Mouse (Mus musculus) layer of hippocampus, adult 9-10 months (tissue): ENCODE data around the gene Glod4.
A peak's percentile ranks its signal among the peaks of the same experiment; 100 is the strongest.

Experiments
- DNase-seq: peaks from one replicate; pipeline ENCODE4 v3.0.0; 2022; ENCODE audit warnings: low spot score

The Glod4 gene

GRCm38 (mm10) chr11:76146187-76147010 is 97.1 kb downstream of the Glod4 start:
- no peak for DNase-seq

- DNase-seq: no peak
These were observed 98.4 kb downstream of the Glod4 start for GRCm38 (mm10) chr11:76145169-76145568.

GRCm38 (mm10) chr11:76144386-76144785 is 99.1 kb downstream of the Glod4 start:
- no peak for DNase-seq

GRCm38 (mm10) chr11:76137996-76138395 is 105.5 kb downstream of the Glod4 start:
- DNase-seq: no peak

GRCm38 (mm10) chr11:76135641-76136437 is 107.7 kb downstream of the Glod4 start:
- no peak for DNase-seq

- no peak for DNase-seq
These were observed 112.7 kb downstream of the Glod4 start for GRCm38 (mm10) chr11:76130859-76131258.

- no peak for DNase-seq
These were observed 118.1 kb downstream of the Glod4 start for GRCm38 (mm10) chr11:76125386-76125785.

DNA sequence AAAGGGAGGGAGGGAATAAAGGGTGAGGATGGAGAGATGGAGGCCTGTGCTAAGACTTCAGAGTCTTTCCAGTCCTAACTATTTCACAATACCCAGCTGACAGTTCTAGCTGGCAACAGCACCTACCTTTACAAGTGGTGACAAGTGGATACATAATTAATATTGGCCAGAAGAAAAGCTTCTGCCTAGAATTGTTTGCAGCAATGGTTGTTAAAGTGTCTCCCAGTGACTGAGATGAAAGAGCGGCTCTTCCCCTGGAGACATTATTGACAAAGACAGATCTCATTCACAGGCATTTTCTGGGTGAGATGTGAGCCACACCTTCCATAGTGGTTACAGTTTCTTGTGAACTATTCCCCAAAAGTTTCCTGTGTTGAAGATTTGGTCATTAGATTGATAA is 120.0 kb downstream of the Glod4 start:
- DNase-seq: no peak

GRCm38 (mm10) chr11:76122571-76122970 is 121.0 kb downstream of the Glod4 start:
- DNase-seq: no peak

GRCm38 (mm10) chr11:76121086-76121485 is 122.4 kb downstream of the Glod4 start:
- DNase-seq: no peak

DNA sequence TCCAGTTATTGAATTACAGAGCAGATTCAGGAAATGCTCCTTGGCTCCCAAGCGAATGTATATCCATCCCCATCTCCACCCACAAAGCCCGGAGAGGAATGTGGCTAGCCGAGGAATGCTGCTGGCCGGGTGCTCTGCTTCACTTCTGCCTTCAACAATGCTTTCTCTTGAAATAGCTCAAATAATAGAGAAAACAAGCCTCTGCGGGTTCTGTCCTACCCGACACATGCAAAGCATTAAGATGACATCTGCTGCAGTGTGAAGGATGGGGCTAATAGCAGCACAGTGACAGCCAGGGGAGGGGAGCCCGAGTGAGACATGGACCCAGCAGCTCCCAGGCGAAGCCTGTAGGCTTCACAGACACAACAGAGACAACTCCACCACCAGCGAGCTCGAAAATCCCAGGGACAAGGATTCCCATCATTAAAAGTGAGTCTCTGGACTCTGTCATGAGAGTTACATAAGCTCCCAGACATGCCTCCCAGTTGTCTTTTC is 123.1 kb downstream of the Glod4 start:
- DNase-seq: peak; percentile 25

GRCm38 (mm10) chr11:76110416-76110815 is 133.1 kb downstream of the Glod4 start:
- DNase-seq: no peak

DNA sequence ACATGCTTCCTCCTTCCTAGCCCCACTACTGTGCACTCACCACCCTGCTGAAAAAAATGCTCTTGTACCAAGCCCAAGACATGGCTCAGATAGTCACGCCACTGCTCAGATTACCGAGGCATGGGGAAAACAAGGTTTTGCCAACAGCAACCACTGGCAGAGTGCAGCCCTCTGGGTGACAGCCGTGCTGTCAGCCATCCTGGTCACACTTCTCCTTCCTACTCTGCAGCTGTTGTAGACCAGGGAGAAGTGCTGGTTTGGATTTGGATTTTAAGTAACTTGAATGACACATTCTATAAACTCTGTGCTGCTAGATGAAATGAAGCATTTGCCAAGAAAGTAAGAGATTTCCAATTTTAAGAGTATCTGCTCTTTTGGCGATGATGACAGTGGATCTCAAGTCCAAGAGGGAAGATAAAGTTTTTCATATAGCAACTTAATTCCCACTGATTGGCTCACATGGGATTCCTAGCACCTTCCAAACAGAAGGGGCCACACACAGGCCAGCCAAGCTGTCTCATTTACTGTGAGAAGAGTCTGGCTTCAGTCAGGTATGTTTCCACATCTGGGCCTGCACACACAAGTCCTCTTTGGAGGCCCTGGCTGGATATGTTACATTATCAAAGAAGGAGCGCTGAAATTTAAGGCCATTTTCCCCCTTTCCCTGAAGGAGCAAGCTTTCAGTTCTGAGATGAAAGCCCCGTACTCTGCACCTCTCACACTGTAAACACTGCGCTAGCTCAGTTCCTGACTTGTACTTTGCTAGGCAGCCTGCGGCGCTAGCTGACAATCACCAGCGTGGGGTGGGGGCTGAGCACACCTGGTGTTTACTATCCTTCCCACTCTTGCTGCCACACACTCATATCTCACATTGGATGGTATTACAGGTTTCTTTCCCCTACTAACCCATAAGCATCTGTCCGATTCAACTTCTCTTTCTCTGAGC is 136.7 kb downstream of the Glod4 start:
- no peak for DNase-seq

GRCm38 (mm10) chr11:76101154-76101553 is 142.4 kb downstream of the Glod4 start:
- no peak for DNase-seq

- no peak for DNase-seq
These were observed 144.1 kb downstream of the Glod4 start for GRCm38 (mm10) chr11:76099193-76099975.

- no peak for DNase-seq
These were observed 149.9 kb downstream of the Glod4 start for GRCm38 (mm10) chr11:76093610-76094009.

- no peak for DNase-seq
These were observed 153.7 kb downstream of the Glod4 start for GRCm38 (mm10) chr11:76089776-76090175.

DNA sequence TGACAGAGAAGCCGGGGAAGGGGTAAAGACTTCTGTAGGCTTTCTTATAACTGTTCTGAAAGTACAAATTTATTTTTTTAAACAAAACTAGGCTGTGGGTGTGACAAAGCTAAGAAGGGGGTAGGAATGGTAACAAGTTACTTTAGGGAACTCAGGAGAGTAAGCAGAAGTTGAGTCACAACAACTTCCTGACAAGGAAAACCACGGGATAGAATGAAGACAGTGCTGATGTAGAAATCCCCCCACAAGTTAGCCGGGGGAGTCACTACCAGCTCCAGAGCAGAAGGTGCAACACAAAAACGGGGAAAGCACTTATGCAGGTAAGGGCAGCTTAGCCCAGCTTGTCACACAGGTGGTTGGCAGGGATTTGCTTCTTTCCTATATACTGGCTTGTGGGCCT is 155.0 kb downstream of the Glod4 start:
- no peak for DNase-seq

DNA sequence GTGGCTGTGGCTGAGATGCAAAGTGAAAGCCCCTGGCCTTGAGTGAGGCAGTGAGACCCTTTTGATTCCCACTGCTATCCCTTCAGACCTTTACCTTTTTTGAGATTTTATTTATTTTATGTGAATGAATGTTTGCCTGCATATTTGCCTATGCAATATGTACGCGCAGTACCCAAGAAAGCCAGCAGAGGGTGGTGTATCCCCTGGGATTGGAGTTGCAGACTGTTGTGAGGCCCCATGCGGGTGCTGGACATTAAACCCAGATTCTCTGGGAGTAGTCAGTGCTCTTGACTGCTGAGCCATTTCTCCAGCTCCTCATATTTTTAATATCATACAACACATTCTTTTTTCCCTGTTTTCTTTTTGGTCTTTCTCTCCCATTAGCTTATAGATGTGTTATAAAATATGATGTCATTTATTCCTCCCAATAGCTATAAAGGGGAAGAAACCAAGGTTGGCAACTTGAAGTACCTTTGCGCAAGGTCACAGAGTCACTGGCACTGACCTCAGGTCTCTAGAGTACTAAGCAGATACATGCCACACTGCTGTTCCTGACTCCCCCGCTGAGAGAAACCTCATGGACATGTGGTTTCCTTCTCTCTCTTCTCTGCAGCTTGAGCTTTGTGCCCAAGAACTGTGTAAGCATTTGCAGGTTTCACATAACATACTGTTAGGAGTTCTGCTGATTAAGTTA is 157.5 kb downstream of the Glod4 start:
- no peak for DNase-seq

GRCm38 (mm10) chr11:76084943-76085342 is 158.6 kb downstream of the Glod4 start:
- no peak for DNase-seq
